Mouse (Mus musculus): ENCODE results near the gene Tmem37.

DNA sequence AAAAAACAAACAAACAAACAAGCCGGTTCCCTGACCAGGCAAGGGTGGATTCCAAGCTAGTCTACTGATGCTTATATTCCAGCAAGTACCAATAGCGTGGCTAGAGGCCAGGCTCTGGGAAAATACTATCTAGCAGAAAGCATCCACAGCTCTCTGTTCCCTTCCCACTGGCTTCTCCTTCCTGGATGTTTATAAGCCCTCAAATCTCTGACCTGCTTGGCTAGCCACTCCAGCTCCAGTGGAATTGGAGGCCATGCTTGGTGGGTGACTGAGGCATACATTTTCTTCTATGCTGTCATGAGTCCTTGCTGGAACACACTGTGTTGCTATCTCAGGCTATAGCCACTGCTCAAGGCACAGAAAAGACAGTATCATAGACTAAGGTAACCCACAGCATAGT is 45.0 kb upstream of the Tmem37 start:
- TF ChIP-seq CTCF (IDR thresholded peaks at IDR 0.05; ENCODE audit: low read depth, low read length), result no peak
- TF ChIP-seq POLR2A (IDR thresholded peaks at IDR 0.05; ENCODE audit: borderline replicate concordance, low read depth, low read length), result no peak

Measured in bone marrow macrophage, adult 2 months (primary cell).